Mouse (Mus musculus): ENCODE results near the gene Usp32.

DNA sequence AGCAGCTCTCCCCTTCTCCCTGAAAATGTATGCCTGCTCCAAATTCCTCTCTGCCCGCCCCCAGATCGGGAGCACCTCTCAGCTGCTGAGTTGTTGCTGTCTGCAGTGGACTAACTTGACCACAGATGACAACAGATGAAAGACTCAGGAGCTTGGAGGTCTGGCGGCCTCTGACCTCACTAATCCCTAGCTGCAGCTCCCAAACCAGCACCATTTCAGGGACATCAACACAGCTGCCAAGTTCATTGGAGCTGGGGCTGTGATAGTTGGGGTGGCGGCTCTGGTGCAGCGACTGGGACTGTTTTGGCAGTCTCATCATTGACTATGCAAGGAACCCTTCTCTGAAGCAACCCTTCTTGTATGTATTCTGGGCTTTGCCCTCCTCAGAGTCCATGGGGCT, 44.8 kb downstream of the Usp32 start:
- no peak for TF ChIP-seq CTCF (IDR thresholded peaks at IDR 0.05; ENCODE audit: low read depth, low read length)
- TF ChIP-seq GATA1 (IDR thresholded peaks at IDR 0.05; ENCODE audit: borderline replicate concordance, low read length): no peak
- TF ChIP-seq POLR2AphosphoS5 (IDR thresholded peaks at IDR 0.05; ENCODE audit: insufficient replicate concordance, low read depth, low read length): no peak
- TF ChIP-seq TAL1 (conservative IDR thresholded peaks at IDR 0.05; ENCODE audit: low read depth, low read length): no peak
